Mouse (Mus musculus): Measurements from ENCODE around the gene Zfp366.

DNA sequence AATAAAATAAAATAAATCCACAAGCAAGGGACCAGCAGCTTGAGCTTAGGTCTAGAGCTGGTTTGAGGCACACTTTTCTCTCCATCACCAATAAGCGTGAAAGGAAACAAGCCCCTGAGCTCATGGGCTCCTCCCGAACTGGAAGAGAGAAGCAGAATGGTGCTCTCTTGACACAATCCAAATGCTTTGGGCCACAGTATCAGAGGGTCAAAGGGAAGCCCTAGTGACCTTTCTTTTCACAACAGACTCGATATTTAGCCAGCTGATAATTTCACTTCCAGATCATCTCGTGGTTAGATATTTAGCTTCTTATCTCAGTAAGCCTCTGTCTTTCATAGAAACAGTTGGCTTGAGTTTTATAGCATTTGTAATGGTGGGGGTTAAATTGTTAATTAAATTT lies 12.2 kb downstream of the Zfp366 start:
- TF ChIP-seq CTCF (IDR thresholded peaks at IDR 0.05; ENCODE audit: control insufficient read depth, insufficient read depth, low read length) (no peak), POLR2A (IDR thresholded peaks at IDR 0.05; ENCODE audit: borderline replicate concordance, control insufficient read depth, low read depth, low read length) (no peak)

All from bone marrow, adult 2 months (tissue).